Mouse (Mus musculus) embryo, embryonic 10.5 days (tissue): ENCODE results near the gene Trrap.
"Not testable (repeated sequence)": the region's sequence is repeated elsewhere in the genome, so short reads cannot be mapped to it uniquely, and the experiment has no call there.

ENCODE experiments used
- DNase-seq: peaks from one replicate; pipeline ENCODE4 v3.0.0-alpha.2; 2015; ENCODE audit warnings: low spot score

Trrap gene

DNA sequence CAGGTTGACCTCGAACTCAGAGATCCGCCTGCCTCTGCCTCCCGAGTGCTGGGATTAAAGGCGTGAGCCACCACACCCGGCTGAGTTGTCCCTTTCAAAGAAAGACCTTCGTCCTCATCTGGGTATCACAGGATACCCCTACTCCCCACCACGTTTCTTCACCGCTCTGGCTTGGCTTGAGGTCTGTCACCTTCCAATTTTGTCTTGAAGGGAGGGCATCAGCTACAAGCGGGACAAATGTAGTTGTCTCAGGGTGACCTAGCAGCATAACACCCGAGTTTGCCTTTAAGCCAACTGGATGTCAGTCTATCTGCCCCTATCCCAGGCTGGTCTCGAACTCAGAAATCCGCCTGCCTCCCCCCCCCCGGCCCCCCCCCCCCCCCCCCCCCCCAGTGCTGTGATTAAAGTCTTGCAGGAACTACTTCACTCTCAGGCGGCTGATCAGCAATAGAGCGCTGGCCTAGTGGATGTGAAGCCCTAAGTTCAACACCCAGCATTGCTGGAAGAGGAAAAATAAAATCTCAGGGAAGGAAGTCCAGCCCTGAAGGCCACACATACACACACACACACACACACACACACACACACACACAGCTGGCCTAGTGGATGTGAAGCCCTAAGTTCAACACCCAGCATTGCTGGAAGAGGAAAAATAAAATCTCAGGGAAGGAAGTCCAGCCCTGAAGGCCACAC, at the start of gene Trrap:
Gene Trrap (plus strand): TSS at position 627 of the 693 bp plus-strand sequence.
- DNase-seq, result not testable (repeated sequence)

DNA sequence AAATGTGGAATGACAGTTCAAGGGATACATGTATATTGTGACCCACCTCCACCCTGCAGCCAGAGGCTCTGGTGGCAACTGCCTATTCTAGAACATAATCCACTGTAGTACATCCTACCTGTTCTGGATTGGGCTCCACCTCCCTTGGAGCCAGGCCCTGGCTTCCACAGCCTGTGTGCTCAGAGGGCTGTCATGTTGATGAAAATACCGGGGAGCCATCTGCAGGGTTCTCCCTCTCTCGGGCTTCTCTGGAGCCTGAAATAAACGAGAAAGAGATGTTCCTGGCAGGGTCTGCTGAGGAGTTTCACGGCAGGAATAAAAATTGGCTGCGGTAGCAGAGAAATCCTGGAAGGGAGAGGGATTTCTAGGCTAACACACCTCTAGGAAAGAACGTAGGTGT, 47.8 kb upstream of the Trrap start:
- DNase-seq, result no peak

DNA sequence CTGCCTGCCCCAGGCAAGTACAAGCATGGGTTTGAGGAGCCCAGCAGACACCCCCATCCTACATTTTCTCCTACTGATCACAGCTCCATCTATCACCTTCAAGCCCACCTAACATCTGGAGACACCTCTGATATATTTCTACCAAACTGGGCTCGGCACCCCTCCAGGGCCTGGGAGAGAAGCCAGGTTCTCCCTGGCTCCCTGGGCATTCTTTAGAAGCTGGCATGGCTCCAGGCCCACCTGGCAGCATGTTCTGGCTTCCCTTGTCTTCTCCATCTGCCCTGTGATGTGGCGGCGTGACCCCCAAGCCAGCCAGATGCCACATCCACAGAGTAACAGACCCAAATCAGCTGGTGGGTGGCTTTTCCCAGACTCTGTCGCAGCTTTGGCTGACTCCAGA, 47.3 kb upstream of the Trrap start:
- no peak for DNase-seq

DNA sequence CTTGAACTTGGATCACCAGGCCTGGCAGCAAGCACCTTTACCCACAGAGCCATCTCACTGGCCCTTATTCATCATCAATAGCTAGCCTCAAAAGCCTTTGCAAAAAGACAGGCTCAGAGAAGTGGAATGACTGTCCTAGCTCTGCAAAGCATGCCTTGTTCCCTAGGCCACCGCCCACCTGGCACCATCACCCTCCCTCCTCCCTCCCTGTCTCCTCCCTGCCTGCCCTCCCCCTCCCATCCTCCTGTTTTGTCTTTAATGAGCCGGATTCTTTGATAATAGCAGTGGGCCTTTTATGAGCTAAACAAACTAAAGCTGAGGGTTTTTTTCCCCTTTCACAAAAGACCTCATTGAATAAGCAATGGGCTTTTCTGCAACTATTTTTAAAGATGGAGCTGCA, 42.6 kb upstream of the Trrap start:
- no peak for DNase-seq

DNA sequence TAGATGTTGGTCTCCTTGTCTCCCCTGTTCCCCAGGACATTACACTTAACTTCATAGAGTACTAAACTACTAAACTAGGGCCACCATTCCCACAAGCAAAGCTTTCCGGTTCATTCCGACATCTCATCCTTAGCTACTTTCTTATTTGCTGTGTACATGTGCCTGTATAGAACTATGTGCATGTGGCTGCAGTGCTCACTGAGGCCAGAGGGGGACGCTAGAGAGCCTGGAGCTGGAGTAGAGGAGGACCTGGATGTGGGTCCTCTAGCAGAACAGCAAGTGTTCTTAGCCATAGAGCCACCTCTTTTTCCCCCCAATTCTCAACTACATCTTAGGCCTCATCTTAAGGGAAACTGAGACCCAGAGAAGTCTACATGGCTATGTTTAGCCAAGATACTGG, 42.0 kb upstream of the Trrap start:
- no peak for DNase-seq

DNA sequence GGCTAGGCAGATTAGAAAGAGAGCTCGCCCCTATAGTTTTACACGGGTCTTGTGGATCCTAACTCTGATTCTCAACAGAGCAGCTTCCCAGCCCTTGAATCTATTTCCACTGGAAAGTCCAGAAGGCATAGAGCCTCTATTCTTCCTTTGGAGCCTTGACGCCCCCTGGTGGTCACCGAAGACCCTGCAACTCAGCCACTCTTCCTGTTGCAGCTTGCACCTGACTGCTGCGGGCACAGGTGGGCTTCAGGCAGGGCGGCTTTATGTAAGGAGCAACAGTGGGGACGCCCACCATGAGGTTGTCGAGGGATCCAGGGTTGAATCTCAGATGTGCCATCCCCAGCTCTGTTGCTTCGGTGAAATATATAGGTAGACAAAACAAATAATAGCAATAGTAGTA, 40.4 kb upstream of the Trrap start:
- DNase-seq, result peak; percentile 81

DNA sequence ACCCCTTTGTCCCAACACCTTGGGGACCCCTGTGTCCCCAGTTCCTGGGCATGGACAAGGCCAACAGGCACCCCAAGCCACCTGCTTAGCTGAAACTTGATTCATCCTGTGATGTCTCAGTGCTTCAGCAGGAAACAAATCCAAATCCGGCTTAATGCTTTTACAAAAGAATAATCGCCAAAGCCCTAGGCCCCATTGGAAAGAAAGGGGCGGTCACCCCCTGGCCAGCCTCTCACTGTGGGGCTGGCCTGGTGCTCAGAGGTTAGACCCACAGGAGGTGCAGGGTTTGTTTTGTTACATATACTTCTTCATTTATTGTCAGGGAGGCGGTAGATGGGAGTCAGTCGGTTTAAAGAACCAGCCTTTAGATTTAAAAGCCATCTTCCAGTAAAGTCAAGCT, 39.3 kb upstream of the Trrap start:
- no peak for DNase-seq

DNA sequence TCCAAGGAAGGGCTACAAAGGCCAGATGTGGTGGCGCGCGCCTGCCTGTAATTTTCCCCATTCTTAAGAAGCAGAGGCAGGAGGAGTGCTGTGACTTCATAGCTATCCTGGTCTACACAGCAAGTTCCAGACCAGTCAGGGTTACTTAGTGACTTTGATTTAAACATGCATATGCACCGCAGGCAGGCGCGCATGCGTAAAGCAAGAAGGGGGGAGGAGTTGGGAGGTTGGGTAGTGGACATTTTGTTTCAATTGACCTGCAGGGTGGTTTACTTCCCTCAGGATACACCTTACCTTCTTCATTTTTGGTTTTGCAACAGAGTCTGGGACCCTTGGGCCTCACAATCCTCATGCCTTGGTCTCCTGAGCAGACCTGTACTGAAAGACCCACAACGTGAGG, 38.3 kb upstream of the Trrap start:
- DNase-seq, result no peak

DNA sequence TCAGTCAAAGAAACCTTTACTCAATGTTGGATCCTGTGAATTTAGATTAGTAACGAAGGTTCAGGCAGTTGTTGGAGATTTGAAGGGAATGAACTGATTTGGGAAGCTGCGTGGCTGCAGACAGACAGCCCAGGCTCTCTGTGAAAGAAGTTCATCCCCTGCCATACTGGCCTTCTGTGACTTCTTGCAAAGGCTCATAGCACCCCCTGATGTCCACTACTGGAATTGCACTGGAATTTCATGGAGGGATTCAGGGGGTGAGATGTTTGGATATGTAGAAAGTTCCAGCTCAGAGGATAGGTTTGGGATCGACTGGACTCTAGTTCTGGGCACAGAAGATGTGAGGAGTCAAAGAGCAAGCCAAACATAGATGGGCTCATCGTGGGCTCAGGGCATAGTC, 33.6 kb upstream of the Trrap start:
- peak; percentile 86 for DNase-seq

DNA sequence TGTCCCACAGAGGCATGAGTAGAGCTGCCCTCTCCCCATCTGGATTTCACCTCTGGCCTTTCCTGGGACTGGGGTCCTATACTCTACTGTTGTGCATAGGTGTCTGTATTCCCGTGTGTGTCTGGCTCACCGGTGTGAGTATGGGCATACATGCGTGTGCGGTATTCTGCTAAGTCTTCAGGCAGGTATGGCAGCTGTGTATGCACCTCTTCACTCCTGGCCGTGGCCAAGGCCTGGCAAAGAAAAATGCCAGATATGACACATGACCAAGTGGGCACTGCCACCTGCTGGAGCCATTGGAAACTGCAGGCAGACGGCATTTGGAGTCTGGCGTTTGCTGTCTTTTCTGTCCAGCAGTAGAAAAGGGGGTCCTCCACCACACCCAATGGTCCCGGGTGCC, 32.6 kb upstream of the Trrap start:
- DNase-seq, result peak; percentile 83

DNA sequence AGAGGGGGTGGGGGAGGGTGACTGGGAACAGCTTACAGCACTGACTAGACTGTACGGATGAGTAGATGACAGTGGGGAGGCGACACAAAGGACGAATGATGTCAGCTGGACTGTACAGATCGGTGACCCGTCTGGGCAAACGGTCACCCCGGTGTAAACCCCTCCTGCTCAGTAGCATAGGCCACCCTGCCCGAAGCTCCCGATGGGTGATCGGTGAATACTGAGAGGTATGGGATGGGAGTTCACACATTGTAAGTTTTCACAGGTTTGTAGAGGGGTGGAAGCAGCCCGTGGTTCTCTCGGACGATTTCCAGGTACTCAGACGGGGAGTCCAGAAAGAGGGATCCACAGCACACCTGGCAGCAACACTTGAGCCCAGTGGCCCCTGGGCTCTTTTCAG, 30.4 kb upstream of the Trrap start:
- no peak for DNase-seq

DNA sequence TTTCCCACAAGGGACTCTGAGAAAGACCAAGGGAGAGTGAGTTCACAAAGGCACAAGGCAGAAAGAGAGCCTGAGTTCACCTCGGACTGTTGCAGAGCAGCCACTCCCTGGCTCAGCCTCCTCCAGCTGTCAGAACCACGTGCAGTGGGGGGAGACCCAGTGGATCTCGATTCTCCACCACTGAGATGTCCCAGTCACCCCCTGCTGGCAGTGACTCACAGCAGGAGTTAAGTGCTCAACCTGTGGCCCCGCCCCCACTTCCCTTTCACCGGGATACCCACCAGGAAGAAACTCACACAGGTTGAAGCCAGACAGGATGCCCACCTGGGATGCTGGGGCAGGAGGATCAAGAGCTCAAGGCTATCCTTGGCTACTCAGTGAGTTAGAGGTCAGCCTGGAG, 15.1 kb upstream of the Trrap start:
- DNase-seq, result no peak

DNA sequence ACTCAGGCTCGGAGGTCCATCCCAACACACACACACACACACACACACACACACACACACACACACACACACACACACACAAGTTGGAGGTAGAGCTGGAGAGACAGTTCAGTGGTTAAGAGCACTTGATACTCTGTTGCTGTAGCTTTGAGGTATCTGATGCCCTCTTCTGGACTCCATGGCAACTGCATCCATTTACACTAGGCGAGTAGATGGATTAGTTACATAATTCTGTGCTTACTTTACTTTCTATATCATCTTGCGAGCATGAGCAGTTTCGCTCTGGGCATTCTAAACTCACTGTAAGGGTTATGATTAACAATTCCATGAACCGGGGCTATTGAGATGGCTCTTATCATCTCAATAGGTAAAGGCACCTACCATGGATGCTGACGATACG, 14.5 kb upstream of the Trrap start:
- peak; percentile 74 for DNase-seq

DNA sequence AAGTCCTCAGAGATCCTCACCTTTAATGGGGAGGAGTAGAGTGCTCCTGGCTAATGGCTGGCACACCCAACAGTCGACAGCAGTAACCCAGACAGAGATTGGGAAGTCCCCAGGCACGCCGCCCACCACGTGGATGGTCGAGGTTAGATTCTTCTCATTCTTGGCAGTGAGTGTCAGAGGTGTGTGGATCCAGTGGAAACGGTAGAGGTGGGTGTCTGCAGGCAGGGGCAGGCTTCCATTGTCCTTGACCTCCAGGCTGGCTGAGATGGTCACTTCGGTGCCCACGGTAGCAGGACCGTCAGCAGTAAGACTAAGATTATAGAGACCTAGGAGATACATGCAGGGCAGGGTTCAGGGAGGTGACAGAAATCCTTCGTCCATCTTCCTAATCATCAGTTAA, 12.3 kb upstream of the Trrap start:
- no peak for DNase-seq

DNA sequence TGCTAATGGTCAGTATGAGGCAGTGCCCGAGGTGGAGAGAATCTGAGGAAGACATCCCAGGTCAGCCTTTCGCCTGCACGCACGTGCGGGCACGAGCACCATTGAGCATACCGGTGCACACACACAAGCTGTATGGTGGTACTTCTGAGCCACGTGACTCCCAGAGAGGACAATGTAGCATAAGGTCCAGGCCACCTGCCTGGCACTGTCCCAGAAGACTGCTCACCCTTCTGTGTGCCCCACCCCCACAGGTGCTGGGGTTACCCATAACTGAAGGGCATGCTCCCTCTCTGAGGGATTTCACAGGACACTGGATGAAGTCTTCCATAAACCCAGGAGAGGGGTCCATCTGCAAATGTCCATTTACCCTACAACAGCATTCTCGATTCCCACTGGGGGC, 10.1 kb upstream of the Trrap start:
- DNase-seq, result no peak

DNA sequence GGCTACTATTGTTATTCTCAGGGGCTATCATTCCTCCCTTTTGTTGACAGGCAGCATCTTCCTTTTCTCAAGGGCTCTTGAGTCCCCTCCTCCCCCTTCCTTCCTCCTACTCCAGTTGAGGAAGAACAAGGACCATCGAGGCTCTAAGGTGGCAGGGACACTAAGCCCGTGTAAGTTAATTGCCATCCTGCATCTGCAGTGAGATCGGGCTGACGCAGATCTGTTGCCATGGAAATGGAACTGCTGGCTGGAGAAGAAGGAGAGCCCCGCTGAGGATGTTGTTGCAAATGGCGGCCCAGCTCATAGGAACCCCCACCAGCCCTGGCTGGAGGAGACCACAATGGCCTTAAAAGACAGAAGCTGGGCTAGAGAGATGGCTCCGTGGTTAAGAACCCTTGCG, 9.1 kb upstream of the Trrap start:
- DNase-seq, result peak; percentile 62

DNA sequence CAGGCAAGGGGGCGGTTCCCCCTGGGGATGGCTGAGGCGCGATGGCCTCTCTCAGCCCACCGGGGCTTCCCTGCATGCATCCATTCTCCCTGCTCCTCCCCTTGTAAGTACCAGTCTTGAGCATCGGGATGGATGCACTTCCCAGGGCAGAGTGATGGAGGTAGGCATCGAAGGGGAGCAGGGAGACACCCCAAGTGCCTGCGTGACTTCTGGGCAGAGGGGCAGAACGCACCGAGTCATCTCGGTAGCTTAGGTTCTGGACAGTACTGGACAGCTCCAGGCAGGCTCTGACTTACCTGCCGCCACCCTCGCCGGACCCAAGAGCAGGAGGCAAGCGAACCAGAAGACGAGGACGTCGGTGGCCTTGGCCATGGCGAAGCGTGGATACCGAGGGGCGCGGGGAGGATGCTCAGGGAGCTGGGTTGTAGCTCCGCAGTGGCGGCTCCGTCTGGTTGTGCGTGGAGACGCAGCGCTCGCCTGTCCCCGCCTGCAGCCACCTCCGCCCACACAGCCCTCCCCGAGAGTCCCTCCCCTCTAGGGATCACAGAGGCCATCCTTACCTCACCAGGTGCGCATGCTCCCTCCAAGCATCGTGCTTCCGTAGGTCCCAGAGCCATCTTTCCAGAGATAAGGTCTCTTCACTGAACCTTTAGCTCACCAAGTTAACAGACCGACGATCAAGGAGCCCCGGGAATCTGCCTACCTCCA, 6.2 kb upstream of the Trrap start, which contains the start of gene Tmem130:
Gene Tmem130 (minus strand): TSS at position 658 of the 708 bp plus-strand sequence.
- DNase-seq, result peak; percentile 37

DNA sequence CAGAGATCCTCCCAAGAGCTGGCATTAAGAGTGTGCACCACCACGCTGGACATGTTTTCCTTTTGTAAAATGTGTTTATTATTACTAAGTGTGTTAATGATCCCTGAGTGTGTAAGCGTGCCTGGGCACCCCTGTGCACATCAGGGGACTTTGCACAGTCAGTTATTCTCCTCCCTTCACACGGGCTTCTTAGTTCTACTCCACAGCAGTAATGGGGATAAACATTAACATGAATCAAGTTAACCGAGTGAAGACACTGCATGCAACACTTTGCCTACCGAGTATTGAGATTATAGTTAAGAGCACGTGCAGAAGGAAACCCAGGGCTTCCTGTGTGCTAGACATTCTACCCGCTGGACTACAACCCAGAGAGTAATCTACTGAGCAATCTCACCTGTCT, 1.5 kb upstream of the Trrap start:
- DNase-seq, result no peak

DNA sequence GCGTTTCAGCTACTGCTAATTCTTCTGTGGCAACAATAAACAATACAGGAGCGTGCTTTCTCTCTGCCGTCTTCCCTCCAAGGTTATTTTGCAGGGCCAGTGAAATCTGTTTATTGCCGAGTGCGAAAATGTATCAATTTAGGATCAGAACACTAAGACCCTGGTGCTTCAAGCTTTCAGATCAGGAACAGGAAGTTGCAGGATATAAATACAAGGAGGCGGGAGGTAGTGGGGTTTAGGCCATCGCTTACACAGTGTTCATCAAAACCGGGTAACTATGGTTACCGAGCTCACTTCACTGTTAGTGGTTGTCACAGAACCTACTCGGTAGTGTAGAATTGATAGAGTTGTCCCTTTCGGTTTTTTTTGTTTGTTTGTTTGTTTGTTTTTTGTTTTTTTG, 886 bp upstream of the Trrap start:
- DNase-seq, result no peak

DNA sequence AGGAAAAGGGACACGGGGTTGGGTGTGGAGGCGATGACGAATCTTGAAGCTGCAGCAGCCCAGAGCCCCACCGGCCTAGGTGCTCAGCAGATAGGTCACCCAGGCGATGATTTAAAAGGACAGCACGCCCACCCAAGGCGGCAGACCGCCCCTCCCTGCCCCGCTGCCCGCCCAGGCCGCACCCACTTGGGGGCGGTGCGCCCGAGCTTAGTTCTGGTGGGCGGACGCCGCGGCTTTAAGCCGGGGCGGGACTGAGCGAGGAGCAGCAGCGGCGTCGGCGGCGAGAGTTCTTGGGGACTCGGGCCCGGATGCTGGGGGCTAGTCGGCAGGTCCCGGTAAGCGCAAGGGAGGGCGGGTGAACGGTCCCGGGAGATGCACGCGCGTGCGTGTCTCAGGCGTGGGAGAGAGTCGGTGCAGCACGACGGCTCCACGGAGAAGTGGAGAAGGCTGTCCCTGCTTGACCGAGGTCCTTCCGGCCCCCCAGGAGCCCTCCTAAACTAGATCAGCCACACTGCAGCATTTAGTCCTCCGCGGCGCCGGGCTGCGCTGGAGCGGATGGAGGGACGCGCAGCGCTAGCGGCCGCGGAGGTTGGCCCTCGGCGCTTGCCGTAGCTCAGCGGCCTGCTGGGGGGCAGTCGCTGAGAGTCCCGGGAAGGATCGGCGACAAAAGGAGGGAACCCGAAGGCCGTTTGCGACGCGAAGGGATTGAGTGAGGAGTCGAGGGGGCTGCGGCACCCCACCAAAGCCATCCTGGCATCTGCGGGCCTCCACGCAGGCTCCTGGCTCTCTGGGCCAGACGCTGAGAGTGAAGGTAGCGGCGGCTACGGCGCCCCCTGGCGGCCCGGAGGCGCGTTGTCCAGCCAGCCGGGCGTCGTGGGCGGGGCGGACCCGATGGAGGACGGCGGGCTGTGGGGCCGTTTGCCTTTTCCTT, 644 bp downstream of the Trrap start:
- DNase-seq, result peak; percentile 92

DNA sequence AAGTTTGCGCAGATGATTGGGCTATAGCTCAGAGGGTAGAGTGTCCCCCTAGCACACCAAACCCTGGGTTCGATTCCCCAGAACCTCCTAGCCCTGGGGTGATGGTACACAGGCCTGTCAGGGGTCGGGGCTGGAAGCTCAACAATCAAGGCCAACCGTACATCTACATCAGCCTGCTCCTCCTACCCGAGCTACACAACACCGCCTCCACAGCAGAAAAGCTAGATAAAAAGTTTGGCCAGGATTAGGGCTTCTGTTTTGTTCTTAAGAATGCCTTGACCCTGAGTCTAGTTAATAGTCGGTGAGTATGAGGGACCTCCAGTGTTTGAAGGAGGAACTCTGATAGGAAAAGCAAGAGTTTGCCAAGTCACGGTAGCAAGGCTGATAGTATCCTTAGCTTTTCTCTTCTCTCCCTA, 1.5 kb downstream of the Trrap start:
- peak; percentile 10 for DNase-seq

DNA sequence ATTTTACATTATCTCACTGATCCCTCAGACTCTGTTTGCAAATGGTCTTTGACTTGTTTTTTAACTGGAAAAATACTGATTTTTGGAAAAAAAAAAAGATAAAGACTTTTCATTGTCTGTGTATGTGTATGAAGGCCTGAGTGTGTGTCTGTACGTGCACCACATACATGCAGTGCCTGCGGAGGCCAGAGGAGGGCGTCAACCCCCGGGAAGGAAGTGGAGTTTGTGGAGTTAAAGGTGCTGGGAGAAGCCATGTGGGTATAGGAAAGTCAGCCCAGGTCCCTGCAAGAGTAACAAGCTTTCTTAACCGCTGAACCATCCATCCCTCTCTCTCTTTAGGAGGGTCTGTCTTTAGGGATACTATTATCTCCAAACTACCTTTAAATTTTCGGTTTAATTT, 5.7 kb downstream of the Trrap start:
- DNase-seq, result no peak

DNA sequence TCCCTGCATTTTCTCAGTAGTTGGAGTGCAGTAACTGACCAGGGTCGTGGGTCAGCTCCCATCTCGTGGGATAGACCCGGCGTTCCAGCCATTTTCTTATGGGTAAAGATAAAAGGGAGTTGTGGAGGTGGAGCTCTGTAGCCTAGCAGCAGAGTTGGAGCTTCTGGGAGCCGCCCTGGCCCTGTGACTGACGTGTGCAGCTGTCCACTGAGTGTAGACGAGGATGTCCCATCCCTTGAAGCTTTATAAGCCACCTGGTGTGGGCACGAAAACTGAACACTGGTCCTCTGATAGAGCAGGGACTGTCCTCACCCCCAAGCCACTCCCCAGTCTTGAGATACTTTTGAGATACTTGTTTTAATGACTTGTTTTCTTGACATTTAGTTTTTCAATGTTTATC, 13.1 kb downstream of the Trrap start:
- DNase-seq, result no peak
